Mouse (Mus musculus) CH12.LX (cell line): Measurements from ENCODE around the gene Vkorc1l1. TPM values are rescaled to one million over a fixed set of nuclear protein-coding genes. Genes with fewer than 3 reads are reported as not detected.

Experiments used
- DNase-seq: peaks from one replicate; pipeline ENCODE4 v3.0.0-alpha.2; 2013; ENCODE audit errors: extremely low read depth
- H3K27ac ChIP-seq: 2 replicates; pipeline ENCODE4 v1.5.1; 2012; ENCODE audit warnings: low read depth, mild to moderate bottlenecking, control low read depth, moderate library complexity; ENCODE audit not compliant: insufficient read depth
- H3K27me3 ChIP-seq: replicated peaks from 2 replicates; pipeline ENCODE3; 2012; ENCODE audit warnings: inconsistent platforms
- H3K36me3 ChIP-seq, 2 experiments: replicated peaks in 1 of 2; 2 replicates each; pipeline versions ENCODE3 to v1.6.1; 2012; ENCODE audit warnings: inconsistent platforms in 1 of 2, low read length in 1 of 2, mild to moderate bottlenecking in 1 of 2, mixed read lengths in 1 of 2, moderate library complexity in 1 of 2; ENCODE audit not compliant: control insufficient read depth in 1 of 2, insufficient read depth in 1 of 2
- H3K4me1 ChIP-seq, 2 experiments: 2 replicates each; pipeline ENCODE4 v1.6.1; 2012; ENCODE audit warnings: inconsistent platforms in 1 of 2, moderate library complexity in 1 of 2; ENCODE audit not compliant: insufficient read depth in 2 of 2, control insufficient read depth in 1 of 2
- H3K4me2 ChIP-seq: 2 replicates; pipeline ENCODE4 v1.6.1; 2012; ENCODE audit warnings: low read depth, mild to moderate bottlenecking, control low read depth; ENCODE audit not compliant: poor library complexity, insufficient read depth, severe bottlenecking
- H3K4me3 ChIP-seq, 3 experiments: fragments of 150-350 bp in 1 of 3; sonication (generic) in 1 of 3; replicated peaks in 1 of 3; 2 replicates each; pipeline versions ENCODE3 to v1.5.1; 2011 to 2012; ENCODE audit warnings: low read depth in 2 of 3, low read length in 2 of 3, mild to moderate bottlenecking in 2 of 3, moderate library complexity in 2 of 3, control low read depth in 1 of 3, improper control_type of control experiment in 1 of 3, inconsistent platforms in 1 of 3, mixed read lengths in 1 of 3; ENCODE audit not compliant: poor library complexity in 1 of 3
- H3K79me2 ChIP-seq: replicated peaks from 2 replicates; pipeline ENCODE4 v1.6.1; 2012; ENCODE audit warnings: mild to moderate bottlenecking, moderate library complexity; ENCODE audit not compliant: control insufficient read depth, poor library complexity, insufficient read depth, severe bottlenecking; ENCODE audit errors: extremely low read depth
- H3K9ac ChIP-seq: 2 replicates; pipeline ENCODE4 v1.6.1; 2012; ENCODE audit warnings: low read depth, mild to moderate bottlenecking, control low read depth, moderate library complexity; ENCODE audit not compliant: insufficient read depth
- H3K9me3 ChIP-seq: replicated peaks from 2 replicates; pipeline ENCODE3; 2012; ENCODE audit warnings: low read length, inconsistent platforms, mixed read lengths
- BHLHE40 ChIP-seq: IDR thresholded peaks from 2 replicates; pipeline ENCODE4 v1.6.1; 2011; ENCODE audit warnings: mild to moderate bottlenecking, low read depth, low read length, improper control_type of control experiment
- CHD1 ChIP-seq: IDR thresholded peaks from 2 replicates; pipeline ENCODE4 v1.6.1; 2012; ENCODE audit warnings: low read depth, low read length, improper control_type of control experiment, inconsistent platforms
- CHD2 ChIP-seq: IDR thresholded peaks from 2 replicates; pipeline ENCODE4 v1.6.1; 2011; ENCODE audit warnings: low read length, improper control_type of control experiment
- CTCF ChIP-seq, 2 experiments: IDR thresholded peaks in 1 of 2; conservative IDR thresholded peaks in 1 of 2; 2 replicates each; pipeline ENCODE4 v1.5.1; 2011 to 2012; ENCODE audit warnings: low read depth in 2 of 2, low read length in 2 of 2, improper control_type of control experiment in 1 of 2, inconsistent platforms in 1 of 2, mild to moderate bottlenecking in 1 of 2, moderate library complexity in 1 of 2
- E2F4 ChIP-seq: IDR thresholded peaks from 2 replicates; pipeline ENCODE4 v1.6.1; 2011; ENCODE audit warnings: low read depth, low read length, improper control_type of control experiment; ENCODE audit not compliant: insufficient replicate concordance
- ELF1 ChIP-seq: IDR thresholded peaks from 2 replicates; pipeline ENCODE4 v1.6.1; 2014; ENCODE audit warnings: low read depth, mild to moderate bottlenecking, inconsistent platforms, low read length, improper control_type of control experiment
- EP300 ChIP-seq: IDR thresholded peaks from 2 replicates; pipeline ENCODE4 v1.6.1; 2011; ENCODE audit warnings: low read length, improper control_type of control experiment
- GABPA ChIP-seq: IDR thresholded peaks from 2 replicates; pipeline ENCODE4 v1.6.1; 2012; ENCODE audit warnings: low read depth, low read length, improper control_type of control experiment, inconsistent platforms; ENCODE audit not compliant: insufficient replicate concordance
- JUN ChIP-seq: IDR thresholded peaks from 2 replicates; pipeline ENCODE4 v1.6.1; 2011; ENCODE audit warnings: low read depth, mild to moderate bottlenecking, low read length, improper control_type of control experiment, moderate library complexity; ENCODE audit not compliant: insufficient read depth
- JUND ChIP-seq: conservative IDR thresholded peaks from 2 replicates; pipeline ENCODE4 v1.6.1; 2011; ENCODE audit warnings: low read depth, low read length, improper control_type of control experiment
- KAT2A ChIP-seq: IDR thresholded peaks from 2 replicates; pipeline ENCODE4 v1.6.1; 2012; ENCODE audit warnings: low read length, improper control_type of control experiment, inconsistent platforms; ENCODE audit not compliant: insufficient replicate concordance
- MAFK ChIP-seq: IDR thresholded peaks from 2 replicates; pipeline ENCODE4 v1.6.1; 2011; ENCODE audit warnings: low read length, improper control_type of control experiment; ENCODE audit not compliant: insufficient replicate concordance
- MAZ ChIP-seq: IDR thresholded peaks from 2 replicates; pipeline ENCODE4 v1.6.1; 2012; ENCODE audit warnings: low read depth, mild to moderate bottlenecking, inconsistent platforms, low read length, improper control_type of control experiment, moderate library complexity
- MEF2A ChIP-seq: IDR thresholded peaks from 2 replicates; pipeline ENCODE4 v1.6.1; 2014; ENCODE audit warnings: low read depth, mild to moderate bottlenecking, inconsistent platforms, low read length, improper control_type of control experiment, borderline replicate concordance
- MYC ChIP-seq: IDR thresholded peaks from 2 replicates; pipeline ENCODE4 v1.6.1; 2011; ENCODE audit warnings: low read depth, mild to moderate bottlenecking, improper control_type of control experiment, low read length
- NELFE ChIP-seq: IDR thresholded peaks from 2 replicates; pipeline ENCODE4 v1.6.1; 2011; ENCODE audit warnings: low read depth, low read length, improper control_type of control experiment
- NRF1 ChIP-seq: IDR thresholded peaks from 2 replicates; pipeline ENCODE4 v1.6.1; 2014; ENCODE audit warnings: low read depth, mild to moderate bottlenecking, inconsistent platforms, low read length, improper control_type of control experiment, moderate library complexity
- PAX5 ChIP-seq: IDR thresholded peaks from 2 replicates; pipeline ENCODE4 v1.6.1; 2012; ENCODE audit warnings: low read length, inconsistent platforms, mixed read lengths
- POLR2A ChIP-seq: IDR thresholded peaks from 2 replicates; pipeline ENCODE4 v1.6.1; 2011; ENCODE audit warnings: low read depth, mild to moderate bottlenecking, improper control_type of control experiment, low read length
- POLR2AphosphoS2 ChIP-seq: IDR thresholded peaks from 2 replicates; pipeline ENCODE4 v1.6.1; 2011; ENCODE audit warnings: low read depth, low read length, improper control_type of control experiment
- RAD21 ChIP-seq: IDR thresholded peaks from 2 replicates; pipeline ENCODE4 v1.6.1; 2011; ENCODE audit warnings: low read depth, mild to moderate bottlenecking, low read length, improper control_type of control experiment, moderate library complexity
- RCOR1 ChIP-seq: conservative IDR thresholded peaks from 2 replicates; pipeline ENCODE4 v1.6.1; 2012; ENCODE audit warnings: low read depth, mild to moderate bottlenecking, inconsistent platforms, low read length, improper control_type of control experiment
- SIN3A ChIP-seq: IDR thresholded peaks from 2 replicates; pipeline ENCODE4 v1.6.1; 2012; ENCODE audit warnings: low read length, improper control_type of control experiment, inconsistent platforms
- SMC3 ChIP-seq: IDR thresholded peaks from 2 replicates; pipeline ENCODE4 v1.6.1; 2011; ENCODE audit warnings: low read depth, low read length, improper control_type of control experiment
- TCF12 ChIP-seq: IDR thresholded peaks from 2 replicates; pipeline ENCODE4 v1.6.1; 2014; ENCODE audit warnings: low read depth, mild to moderate bottlenecking, inconsistent platforms, low read length, improper control_type of control experiment
- UBTF ChIP-seq: IDR thresholded peaks from 2 replicates; pipeline ENCODE4 v1.6.1; 2012; ENCODE audit warnings: low read depth, mild to moderate bottlenecking, inconsistent platforms, low read length, improper control_type of control experiment, moderate library complexity
- USF1 ChIP-seq: IDR thresholded peaks from 2 replicates; pipeline ENCODE4 v1.6.1; 2014; ENCODE audit warnings: low read depth, mild to moderate bottlenecking, inconsistent platforms, low read length, improper control_type of control experiment
- USF2 ChIP-seq: conservative IDR thresholded peaks from 2 replicates; pipeline ENCODE4 v1.6.1; 2011; ENCODE audit warnings: low read depth, low read length, improper control_type of control experiment
- ZC3H11A ChIP-seq: IDR thresholded peaks from 2 replicates; pipeline ENCODE4 v1.6.1; 2012; ENCODE audit warnings: low read depth, mild to moderate bottlenecking, inconsistent platforms, low read length, improper control_type of control experiment
- ZKSCAN1 ChIP-seq: IDR thresholded peaks from 2 replicates; pipeline ENCODE4 v1.6.1; 2012; ENCODE audit warnings: low read depth, inconsistent platforms, low read length, improper control_type of control experiment, borderline replicate concordance
- ZMIZ1 ChIP-seq: IDR thresholded peaks from 2 replicates; pipeline ENCODE4 v1.6.1; 2012; ENCODE audit warnings: low read depth, mild to moderate bottlenecking, inconsistent platforms, low read length, improper control_type of control experiment
- ZNF384 ChIP-seq: IDR thresholded peaks from 2 replicates; pipeline ENCODE4 v1.6.1; 2012; ENCODE audit warnings: low read depth, low read length, improper control_type of control experiment, inconsistent platforms
- dilution Hi-C: fragments of 300-500 bp; cut with MboI; formaldehyde crosslinking; loops from 2 replicates; pipeline ENCODE4 v1.14.3; 2020; ENCODE audit warnings: low sequenced_read_pairs; ENCODE audit not compliant: extremely low pct_unique_long_range_greater_than_20kb, extremely low pct_ligation_motif_present
- in situ Hi-C: fragments of 300-500 bp; cut with MboI; formaldehyde crosslinking; loops from 3 replicates; pipeline ENCODE4 v1.14.3; 2019; ENCODE audit warnings: low sequenced_read_pairs, low pct_ligation_motif_present, low pct_unique_long_range_greater_than_20kb, mixed read lengths
- polyA plus RNA-seq: library from polyadenylated mRNA; unstranded; fragments of >175 nt; gene quantifications from 2 replicates; pipeline ENCODE4 v1.2.1, GENCODE M21; 2012; ENCODE audit warnings: low read depth; ENCODE audit not compliant: insufficient read length
- total RNA-seq, 2 experiments: library from RNA; depleted of rRNA; stranded (reverse); fragments of 300-350 nt in 1 of 2; fragments of >200 nt in 1 of 2; gene quantifications; 2 replicates each; pipeline ENCODE4 v1.2.3; 2012 to 2014

Gene Vkorc1l1
- total and polyA plus RNA-seq, 3 experiments = 8.7 to 33.1 (median 31.4) TPM

- dilution Hi-C loops (no loop called here), in situ Hi-C loops (no loop called here)
- Histone ChIP-seq H3K9ac (no peak overlapping the region), H3K9me3 (no peaks in the 10 kb centered on the region), H3K27me3 (no peaks in the 10 kb centered on the region), H3K79me2 (peaks cover 15% of the 10 kb centered on the region), H3K4me1 (peaks cover 14 to 48% of the 10 kb centered on the region in 2 experiments), H3K27ac (no peak overlapping the region), H3K4me3 (no peak overlapping the region), H3K4me2 (no peak overlapping the region), H3K36me3 (peaks cover 54 to 81% of the 10 kb centered on the region in 2 experiments)
- no peak for TF ChIP-seq POLR2A
- TF ChIP-seq CTCF (conservative IDR thresholded peaks at IDR 0.05 in 1 of 2, IDR thresholded peaks at IDR 0.05 in 1 of 2; ENCODE audit: low read depth in 2 of 2, low read length in 2 of 2) = peak in 1 of 2 experiments; percentile 53; a peak in 2 of 4 replicates
- no peak for TF ChIP-seq RCOR1
- TF ChIP-seq POLR2AphosphoS2 = no peak
- TF ChIP-seq USF1 = no peak
- TF ChIP-seq RAD21 = peak; percentile 33
- no peak for TF ChIP-seq ZMIZ1
- TF ChIP-seq SMC3 = no peak
- peak; percentile 40 for DNase-seq
Measured at GRCm38 (mm10) chr5:129997700-129998099, 55.9 kb downstream of the Vkorc1l1 start.

- Histone ChIP-seq H3K9me3 (no peaks in the 10 kb centered on the region), H3K36me3 (peaks cover 41 to 67% of the 10 kb centered on the region in 2 experiments), H3K27ac (no peak overlapping the region), H3K4me2 (no peak overlapping the region), H3K9ac (no peak overlapping the region), H3K4me1 (peaks cover 14 to 59% of the 10 kb centered on the region in 2 experiments), H3K4me3 (no peak overlapping the region), H3K79me2 (peaks cover 15% of the 10 kb centered on the region), H3K27me3 (no peaks in the 10 kb centered on the region)
- in situ Hi-C loops (no loop called here), dilution Hi-C loops (no loop called here)
- DNase-seq = peak; percentile 78
- TF ChIP-seq BHLHE40 (no peak), EP300 (no peak), RCOR1 (no peak), NELFE (no peak), CHD1 (no peak), ELF1 (0 out of 2 replicates have a peak, but pooled peaks have one; percentile 23), MYC (peak; percentile 50; the same call in 1 of the 2 replicates), USF2 (no peak), MEF2A (0 out of 2 replicates have a peak, but pooled peaks have one; percentile 19), GABPA (no peak), ZNF384 (no peak), TCF12 (no peak), POLR2A (no peak), ZKSCAN1 (no peak), JUN (no peak), PAX5 (no peak), MAFK (no peak), SIN3A (no peak; the same call in 1 of the 2 replicates), ZMIZ1 (no peak), E2F4 (no peak), MAZ (no peak), JUND (no peak), ZC3H11A (0 out of 2 replicates have a peak, but pooled peaks have one; percentile 22), CTCF (conservative IDR thresholded peaks at IDR 0.05 in 1 of 2, IDR thresholded peaks at IDR 0.05 in 1 of 2; ENCODE audit: low read depth in 2 of 2, low read length in 2 of 2) (peak; percentile 71 to 95), CHD2 (no peak), POLR2AphosphoS2 (no peak), UBTF (no peak), RAD21 (peak; percentile 95), KAT2A (no peak), NRF1 (no peak)
Measured at GRCm38 (mm10) chr5:129999097-129999496, 57.3 kb downstream of the Vkorc1l1 start.
